Mouse (Mus musculus) embryo, embryonic 11 days (tissue): ENCODE measurements around the gene Rgs17.
"Not testable (repeated sequence)": the region's sequence is repeated elsewhere in the genome, so short reads cannot be mapped to it uniquely, and the experiment has no call there.

Experiments
- DNase-seq: peaks from one replicate; pipeline ENCODE4 v3.0.0-alpha.2; 2015

The Rgs17 gene

DNA sequence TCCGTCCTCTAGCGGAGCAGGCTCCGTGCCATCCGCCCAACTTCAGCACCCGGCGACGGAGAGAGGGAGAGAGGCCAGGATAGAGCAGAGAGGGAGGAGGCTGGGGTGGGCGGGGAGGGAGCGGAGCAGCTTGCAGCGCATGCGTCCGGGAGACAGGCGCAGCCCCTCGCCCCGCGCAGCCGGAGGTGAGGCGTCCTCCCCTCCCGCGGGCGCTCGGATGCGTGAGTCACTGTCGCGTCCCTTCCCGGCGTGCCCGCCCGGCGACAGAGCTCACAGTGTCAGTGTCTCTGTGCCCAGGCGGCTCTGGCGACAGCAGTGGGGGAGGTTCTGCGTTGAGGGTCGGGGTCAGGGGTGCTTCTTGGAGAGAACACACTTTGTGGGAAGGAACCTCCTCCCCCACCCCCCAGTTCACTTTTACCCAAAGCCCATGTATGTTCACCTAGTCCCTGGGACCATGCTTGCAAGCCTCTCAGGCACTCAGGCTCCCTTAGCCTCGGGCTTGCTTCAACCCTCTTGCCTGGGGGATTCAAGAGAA, at the start of gene Rgs17:
TSS of gene Rgs17 (minus strand) at position 107 of the 535 bp plus-strand sequence.
- DNase-seq = peak; percentile 88

GRCm38 (mm10) chr10:5967655-5968054, 45.5 kb upstream of the Rgs17 start:
- no peak for DNase-seq

GRCm38 (mm10) chr10:5953787-5954186, 31.6 kb upstream of the Rgs17 start:
- not testable (repeated sequence) for DNase-seq

- DNase-seq = no peak
These were observed 2.1 kb upstream of the Rgs17 start for GRCm38 (mm10) chr10:5924261-5924660.

DNA sequence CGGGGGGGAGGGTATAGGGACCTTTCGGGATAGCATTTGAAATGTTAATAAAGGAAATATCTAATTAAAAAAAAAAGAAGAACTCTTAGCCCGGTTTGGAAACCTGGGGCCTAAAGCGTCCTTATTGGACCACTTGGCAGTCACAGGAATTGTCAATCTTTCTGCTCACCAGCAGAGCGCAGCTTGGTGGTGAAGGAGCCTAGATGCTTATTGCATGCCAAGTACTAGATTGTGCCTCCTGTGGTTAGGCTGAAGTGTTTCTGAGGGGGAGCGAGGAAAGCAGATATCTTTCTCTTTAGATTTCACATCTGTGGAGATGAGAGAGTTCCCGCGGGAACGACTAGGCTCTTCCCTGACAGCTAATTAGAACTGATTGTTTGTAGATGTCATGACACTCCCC, 896 bp upstream of the Rgs17 start:
- peak; percentile 13 for DNase-seq

GRCm38 (mm10) chr10:5921771-5922170, 429 bp downstream of the Rgs17 start:
- peak; percentile 37 for DNase-seq

- DNase-seq = peak; percentile 35
These were observed 1.1 kb downstream of the Rgs17 start for GRCm38 (mm10) chr10:5921031-5921551.

- no peak for DNase-seq
These were observed 17.8 kb downstream of the Rgs17 start for GRCm38 (mm10) chr10:5904399-5904798.

DNA sequence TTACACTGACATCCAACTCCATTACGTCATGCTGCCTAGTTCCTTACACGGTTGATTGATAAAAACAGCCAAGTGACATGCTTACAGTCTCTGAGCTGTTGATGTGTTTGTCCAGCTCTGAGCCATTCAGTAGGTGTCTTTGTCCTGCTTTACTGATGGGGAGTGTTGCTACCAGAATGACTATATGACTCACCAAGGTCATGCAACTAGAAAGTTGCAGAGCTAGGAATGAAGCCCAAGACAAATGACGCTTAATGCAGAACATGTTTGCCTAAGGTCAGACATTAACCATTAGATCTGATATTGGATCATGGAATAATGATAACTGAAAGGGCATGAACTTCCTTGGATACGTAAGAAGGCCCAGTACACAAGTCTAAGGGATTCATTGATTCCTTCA, 20.4 kb downstream of the Rgs17 start:
- no peak for DNase-seq

DNA sequence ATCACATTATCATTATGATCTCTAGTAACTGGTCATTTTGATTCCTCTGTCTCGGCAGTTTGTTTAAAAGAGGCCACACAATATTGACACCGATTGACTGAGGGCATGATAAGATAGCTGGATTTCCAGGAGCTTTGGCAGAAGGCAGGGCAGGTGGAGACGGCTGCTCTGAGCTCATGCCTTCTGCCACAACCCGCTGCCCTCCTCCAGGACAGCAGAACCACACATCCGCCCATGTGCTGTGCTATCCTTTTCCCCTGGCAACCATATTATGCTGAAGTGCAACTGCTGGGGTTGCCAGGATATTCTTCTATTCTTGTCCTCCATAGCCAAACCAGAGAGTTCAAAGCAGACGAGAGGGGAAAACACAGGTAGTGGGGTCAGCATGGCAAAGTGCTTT, 21.5 kb downstream of the Rgs17 start:
- no peak for DNase-seq

DNA sequence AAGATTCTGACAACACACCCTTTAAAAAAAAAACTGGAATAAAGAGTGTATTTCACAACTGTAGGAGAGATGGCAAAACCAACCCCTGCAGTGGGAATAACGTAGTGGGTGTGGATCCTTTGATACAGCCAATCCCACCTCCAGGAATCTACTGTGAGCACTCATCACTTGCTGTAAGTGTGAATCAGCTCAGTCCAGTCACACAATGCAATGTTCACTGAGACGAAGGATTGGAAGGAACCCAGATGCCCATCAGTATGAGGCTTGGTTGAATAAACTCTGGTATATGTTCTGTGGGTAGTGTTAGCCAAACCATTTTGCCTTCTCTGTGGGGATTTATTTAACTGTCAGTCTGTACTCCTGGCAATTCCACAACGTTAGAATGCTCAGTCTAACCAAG, 45.1 kb downstream of the Rgs17 start:
- DNase-seq = no peak

DNA sequence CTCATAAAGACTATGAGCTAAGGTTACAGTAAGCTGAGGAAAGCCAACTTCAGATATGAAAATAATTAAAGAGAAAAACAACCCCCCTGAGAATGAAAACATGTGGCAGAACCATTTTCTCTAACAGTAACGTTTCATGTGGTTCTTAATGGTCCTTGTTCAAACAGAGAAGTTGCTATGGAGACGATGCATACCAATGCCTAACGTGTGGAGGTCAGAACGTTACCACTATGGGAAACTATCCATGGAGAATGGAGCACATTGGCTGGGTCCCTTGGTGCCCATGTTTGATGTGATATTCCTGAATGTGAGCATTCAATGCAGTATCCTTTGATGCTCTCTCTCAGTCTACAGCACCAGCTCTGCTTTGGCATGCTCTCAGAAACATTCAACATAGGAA, 51.1 kb downstream of the Rgs17 start:
- DNase-seq = no peak

GRCm38 (mm10) chr10:5867981-5868552, 54.1 kb downstream of the Rgs17 start:
- no peak for DNase-seq

DNA sequence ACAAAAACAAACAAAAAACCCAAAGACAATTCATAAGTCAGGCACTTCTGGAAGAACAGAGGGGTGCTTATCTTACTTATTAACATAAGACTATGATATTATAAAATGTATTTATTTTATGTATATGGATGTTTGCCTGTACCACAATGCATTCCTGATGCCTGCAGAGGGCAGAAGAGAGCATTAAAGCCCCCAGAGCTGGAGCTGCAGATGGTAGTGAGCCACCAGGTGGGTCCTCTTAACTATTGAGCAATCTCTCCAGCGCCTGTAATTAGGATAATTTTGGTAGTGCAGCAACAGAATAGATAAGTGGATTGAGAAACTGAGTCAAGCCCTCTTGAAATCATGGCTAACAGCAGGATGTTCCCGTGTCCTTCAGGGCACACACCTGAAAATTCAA, 56.2 kb downstream of the Rgs17 start:
- no peak for DNase-seq

GRCm38 (mm10) chr10:5862669-5863068, 59.5 kb downstream of the Rgs17 start:
- no peak for DNase-seq

DNA sequence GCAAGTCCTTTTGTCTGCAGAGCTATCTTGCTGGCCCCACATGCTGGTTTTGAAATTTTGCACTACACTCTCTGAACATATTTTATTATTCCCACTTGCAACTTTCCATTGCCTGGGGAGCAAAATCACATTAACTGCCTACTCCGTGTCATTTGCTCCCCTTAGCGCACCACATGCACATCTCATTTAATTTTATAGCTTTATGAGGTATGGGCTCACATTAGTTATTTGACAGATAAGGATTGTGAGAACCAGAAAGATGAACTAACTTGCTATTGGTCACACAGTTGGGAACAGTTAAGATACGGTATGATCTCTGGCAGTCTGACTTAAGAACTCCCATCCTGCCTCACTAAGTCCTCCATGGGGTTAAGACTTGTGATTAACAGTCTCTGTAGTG, 61.4 kb downstream of the Rgs17 start:
- DNase-seq = no peak

GRCm38 (mm10) chr10:5859729-5860128, 62.5 kb downstream of the Rgs17 start:
- DNase-seq = no peak

DNA sequence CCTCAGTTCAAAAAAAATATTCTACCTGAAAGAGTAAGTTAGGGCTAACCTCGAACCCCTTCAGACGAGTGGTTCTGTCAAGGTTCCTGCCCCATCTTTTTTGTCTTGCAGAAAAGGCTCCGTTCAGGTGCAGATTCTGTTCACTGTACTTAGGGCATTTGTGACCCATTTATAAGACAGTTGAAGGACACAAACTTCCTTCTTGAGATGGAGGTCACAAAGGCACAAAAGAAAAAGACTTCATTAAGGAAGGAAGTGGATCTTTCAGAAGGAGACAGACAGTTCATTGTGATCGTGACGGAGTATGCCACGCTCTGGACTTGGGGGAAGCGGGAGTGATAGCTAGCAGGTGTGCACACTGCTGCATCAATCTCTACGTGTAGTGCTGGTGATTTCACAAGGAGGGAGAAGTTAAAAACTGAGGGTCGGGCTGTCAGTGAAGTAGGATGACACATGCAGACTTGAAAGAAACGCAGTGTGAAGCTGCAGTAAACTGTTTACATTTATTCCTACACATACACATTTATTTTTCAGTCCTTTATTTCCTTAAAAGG, 64.1 kb downstream of the Rgs17 start:
- DNase-seq = no peak

DNA sequence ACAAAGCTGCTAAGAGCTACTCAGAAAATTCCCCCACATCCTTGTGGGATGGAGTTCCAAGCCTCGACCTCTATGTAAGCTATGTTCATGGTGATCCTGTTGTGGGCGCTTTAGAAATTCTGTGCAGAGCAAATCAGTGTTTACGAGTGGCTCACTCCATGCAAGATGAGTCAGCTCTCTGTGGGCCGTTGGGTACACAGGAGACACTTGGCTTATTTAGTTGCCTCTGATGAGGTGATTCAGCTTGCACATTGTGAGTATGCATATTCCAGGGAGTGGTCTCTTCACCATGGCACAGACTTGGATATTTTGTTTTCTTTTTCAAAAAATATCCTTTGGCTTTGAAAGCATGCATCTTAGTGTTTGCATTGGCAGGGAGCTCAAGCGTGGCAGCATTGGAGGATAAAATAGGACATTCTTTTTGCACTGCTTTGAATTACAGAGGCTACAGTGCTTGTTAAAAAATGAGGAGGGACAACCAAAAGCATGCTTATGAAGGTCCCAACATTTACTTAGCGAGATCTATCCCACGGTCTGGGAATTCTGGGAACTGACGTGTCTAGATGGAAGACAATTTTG, 68.8 kb downstream of the Rgs17 start:
- DNase-seq = no peak

DNA sequence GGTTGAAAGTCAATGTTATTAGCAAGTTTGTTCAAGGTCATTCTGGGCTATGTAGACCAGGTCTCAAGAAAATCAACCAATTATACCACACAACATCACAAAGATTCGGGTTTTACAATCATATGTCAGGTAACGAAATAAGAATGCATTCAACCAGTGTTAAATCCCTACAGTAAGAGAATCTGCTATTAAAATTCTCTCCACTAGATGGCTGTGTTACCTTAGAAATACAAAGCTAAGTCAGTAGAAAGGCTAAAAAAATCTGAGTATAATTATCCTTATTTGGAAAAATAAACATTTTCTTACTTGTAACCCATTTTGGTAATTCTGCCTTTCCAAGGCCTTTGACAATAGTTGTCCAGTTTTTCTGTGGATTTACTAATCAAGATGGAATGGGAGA, 75.3 kb downstream of the Rgs17 start:
- peak; percentile 59 for DNase-seq

DNA sequence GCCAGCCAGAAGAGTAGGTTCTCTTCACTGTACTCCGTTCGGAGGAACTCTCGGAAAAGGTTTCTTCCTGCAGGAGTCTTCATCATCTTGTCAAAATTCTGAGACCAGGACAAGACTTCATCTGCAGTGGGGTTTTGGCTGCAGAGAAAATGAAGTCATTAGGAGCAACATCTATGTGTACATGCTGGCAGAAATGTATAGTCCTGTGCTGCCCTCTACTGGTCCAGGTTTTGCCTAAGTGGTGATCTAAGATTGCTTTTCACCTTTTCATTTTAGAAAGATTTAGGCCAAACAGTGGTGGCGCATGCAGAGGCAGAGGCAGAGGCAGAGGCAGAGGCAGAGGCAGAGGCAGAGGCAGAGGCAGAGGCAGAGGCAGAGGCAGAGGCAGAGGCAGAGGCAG, 80.8 kb downstream of the Rgs17 start:
- peak; percentile 73 for DNase-seq

DNA sequence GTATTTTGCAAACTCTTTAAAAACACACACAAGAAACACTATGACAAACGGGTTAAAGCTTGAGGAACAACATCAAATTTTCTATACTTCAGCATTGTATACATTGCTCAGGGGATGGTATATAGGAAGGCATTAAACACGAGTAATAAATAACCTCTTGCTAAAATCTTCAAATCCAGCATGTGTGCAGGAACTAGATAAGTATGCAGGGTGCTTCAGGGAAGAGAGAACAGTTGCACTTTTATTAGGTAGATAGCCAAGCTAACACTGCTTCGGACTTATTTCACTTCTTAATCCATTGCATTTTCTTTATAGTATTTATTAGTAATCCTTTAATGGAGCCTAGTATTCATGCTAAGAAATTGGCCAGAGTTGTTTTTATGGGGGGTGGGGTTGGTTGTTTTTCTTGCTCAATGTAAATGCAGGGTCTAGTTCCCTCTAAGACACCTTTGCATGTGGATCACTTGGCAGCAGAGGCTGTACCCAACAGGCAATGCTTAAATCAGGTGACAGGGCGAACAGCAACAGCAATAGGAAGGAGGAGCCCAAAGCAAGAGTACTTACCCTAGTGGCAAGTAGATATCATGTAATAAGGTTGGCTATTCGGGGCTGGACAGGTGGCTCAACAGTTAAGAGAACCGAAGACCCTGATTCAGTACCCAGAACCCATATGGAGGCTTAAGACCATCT, 95.7 kb downstream of the Rgs17 start:
- DNase-seq = no peak

DNA sequence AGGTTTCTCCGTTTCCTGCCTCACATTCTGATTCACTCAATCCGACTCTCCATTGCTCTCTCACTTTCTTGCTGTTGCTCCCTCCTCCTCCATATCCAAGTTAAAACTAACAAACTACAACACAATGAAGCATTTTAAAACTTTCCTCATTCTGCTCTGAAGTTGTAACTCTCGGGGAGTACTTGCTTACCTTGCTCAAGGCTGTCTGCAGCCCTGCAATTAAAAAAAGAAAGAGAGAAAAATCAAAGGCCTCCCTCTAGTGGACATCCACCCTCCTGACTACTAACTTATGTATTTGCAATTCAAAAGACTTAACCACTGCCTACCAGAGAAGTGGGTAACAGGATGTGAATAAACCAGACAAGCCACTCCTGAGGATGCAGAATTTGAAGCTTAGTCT, 97.4 kb downstream of the Rgs17 start:
- peak; percentile 68 for DNase-seq
